Mouse (Mus musculus) forelimb bud, embryonic 11.5 days (tissue): ENCODE measurements around the gene Mpc2.

Experiments
- DNase-seq: peaks from one replicate; pipeline ENCODE4 v3.0.0-alpha.2; 2012; ENCODE audit warnings: low read depth, low spot score

Mpc2 gene

DNA sequence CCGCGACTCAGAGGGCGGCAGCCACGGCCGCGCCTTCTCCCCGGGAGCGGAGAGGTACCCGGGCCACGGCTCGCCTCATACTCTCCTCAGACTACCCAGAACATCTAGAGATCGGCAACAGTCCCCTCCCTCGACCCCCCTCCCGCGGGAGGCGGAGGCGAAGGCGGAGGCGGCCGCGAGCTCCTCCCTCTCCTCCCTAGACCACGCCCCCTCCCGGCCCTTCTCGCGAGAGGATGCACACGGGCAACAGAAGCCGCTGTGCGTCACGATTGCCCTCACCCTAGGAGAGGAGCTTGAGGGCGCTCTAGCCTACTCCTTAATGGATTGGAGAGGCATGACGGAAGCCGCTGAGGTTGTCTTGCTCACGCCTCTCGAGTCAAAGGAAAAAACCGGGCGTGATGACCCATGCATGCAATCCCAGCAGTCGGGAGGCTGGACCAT, at the start of gene Mpc2, which contains the start of gene Dcaf6:
Gene Mpc2, plus strand, starts transcription at position 278 of the 441 bp plus-strand sequence.
Gene Dcaf6, minus strand, starts transcription at position 116 of the 441 bp plus-strand sequence.
- peak; percentile 97 for DNase-seq

DNA sequence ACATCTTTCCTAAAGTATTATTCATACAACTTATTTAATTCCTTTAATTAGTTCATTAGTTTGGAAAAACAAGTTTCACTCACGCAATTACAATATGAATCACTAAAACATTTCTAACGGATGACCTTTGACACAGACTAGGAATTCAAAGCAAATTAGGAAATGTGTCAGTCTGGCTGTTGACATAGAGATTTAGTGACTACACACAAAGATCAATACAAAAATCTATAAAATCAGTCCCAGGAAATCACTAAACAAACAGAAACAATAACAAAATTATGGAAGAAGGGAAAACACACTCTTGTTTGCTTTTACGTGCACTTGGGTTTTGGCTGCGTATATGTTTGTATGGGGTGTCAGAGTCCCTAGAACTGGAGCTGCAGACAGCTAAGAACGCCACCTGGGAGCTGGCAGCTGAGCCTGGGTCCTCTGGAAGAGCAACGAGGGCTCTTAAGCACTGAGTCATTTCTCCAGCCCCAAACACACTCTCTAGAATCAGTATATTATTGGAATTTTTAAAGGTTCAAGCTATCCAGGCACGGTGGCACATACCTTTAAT, 39.0 kb upstream of the Mpc2 start:
- DNase-seq, result no peak

DNA sequence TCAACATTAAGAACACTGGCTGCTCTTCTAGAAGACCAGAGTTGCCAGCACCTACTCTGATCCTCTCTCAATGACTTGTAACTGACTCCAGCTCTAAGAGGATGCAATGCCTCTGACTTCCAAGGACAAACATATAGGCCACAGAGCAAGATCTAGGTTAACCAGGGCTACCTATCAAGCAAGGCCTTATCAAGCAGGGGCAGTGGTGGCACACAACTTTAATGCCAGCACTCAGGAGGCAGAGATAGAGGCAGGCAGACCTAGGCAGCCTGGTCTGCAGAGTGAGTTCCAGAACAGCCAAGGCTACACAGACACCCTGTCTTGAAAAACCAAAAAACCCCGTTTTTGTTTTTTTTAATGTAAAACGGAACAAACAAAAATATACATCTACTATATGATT, 34.2 kb upstream of the Mpc2 start:
- DNase-seq, result no peak

DNA sequence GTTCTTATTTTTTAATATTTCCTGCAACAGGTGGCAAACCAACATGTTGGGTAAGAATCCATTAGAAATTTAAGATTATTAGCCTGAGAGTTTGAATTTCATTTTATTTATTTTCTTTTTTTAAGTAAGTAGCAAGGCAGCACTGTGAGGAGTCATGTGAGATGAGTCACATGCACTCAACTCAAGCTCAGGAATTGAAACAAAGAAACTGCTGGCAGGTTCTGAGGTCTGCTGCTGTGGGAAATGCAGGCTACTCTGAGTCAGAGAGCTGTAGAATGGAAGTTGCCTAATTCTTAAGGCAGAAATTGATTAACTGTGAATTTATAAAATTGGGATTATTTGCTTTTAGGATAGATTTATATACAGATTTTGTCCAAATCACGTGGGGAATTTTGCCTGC, 27.6 kb upstream of the Mpc2 start:
- DNase-seq, result no peak

- no peak for DNase-seq
Observed at GRCm38 (mm10) chr1:165438289-165439021, 22.0 kb upstream of the Mpc2 start.

GRCm38 (mm10) chr1:165440788-165441187, 19.6 kb upstream of the Mpc2 start:
- DNase-seq, result no peak

GRCm38 (mm10) chr1:165441201-165441600, 19.2 kb upstream of the Mpc2 start:
- DNase-seq, result no peak

- DNase-seq, result no peak
Observed at GRCm38 (mm10) chr1:165441719-165442118, 18.7 kb upstream of the Mpc2 start.

DNA sequence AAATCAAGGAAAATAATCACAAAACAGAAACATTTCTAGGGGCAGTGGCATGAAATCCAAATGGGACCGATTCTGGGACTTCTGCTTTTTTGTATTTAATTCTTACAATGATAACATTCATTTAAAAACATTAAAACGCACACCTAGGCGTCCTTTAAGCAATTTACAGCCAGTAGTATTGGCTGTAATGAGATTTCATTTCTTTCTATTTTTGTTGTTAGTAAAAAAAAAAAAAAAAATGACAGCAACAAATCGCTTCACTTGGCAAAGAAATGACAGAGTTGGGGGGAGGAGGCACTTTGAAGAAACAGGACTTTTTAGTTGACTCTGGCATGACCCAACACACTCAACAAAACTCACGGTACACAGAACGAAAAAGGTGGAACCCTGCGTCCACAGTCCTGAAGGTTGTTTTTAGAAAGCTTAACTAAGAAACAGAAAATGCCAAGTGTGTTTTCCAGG, 1.4 kb upstream of the Mpc2 start:
- no peak for DNase-seq

DNA sequence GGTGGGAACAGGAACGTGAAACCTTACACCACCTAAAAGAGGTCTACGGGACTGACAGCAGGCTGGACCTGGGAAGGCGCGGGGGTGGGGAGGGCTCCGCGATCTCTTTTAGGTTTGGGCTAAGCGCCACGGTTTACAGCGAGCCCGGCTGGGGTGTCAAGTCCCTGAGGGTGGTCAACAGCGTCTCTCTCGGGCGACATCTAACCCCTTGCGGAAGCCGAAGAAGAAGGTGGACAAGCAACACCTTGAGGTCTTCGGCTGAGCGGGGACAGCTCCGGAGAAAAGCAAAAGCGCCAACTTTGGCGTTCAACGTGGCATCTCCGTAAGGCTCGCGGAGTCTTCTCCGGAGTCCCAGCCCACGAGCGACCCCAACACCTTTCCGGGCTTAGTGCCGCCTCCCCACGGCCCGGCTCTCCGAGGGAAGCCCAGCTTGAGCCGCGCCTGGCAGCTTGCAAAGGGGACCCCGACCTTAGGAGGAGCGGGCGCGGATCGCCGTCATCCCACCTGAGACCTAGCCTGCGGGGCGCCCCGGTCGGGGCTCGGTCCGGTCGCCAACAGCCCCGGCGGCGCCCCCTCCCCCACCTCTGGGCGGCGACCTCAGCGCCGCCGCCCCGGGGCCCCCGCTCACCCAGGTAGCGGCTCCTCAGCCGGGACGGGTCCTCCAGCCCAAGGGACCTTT, 795 bp upstream of the Mpc2 start:
- peak; percentile 31 for DNase-seq

DNA sequence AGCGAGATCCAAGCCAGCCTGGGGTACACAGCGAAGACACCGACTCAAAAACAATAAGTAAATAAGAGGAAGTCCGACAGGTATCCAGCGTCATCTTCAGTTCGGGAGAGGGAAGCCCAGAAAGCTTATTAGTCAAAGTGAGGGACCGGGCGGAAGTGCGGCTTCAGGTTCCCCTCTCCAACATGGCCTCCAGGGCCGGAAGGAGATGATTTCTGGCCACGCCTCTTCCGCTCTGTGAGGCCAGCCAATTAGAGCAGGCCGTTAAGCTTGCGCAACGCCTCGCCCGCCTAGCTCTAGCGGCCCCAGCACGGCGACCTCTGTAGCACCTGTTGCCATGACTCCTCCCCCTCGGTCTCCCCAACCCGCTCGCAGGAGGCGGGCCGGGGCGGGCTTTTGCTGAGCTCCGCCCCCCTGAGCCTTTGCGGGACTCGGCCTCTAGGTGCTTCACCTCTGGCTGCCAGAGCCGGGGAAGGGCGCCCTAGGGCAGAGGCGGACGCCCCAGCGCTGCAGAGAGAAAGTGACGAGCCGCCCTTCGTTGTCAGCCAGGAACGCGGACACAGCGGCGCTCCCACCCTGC, 452 bp downstream of the Mpc2 start:
- peak; percentile 99 for DNase-seq

DNA sequence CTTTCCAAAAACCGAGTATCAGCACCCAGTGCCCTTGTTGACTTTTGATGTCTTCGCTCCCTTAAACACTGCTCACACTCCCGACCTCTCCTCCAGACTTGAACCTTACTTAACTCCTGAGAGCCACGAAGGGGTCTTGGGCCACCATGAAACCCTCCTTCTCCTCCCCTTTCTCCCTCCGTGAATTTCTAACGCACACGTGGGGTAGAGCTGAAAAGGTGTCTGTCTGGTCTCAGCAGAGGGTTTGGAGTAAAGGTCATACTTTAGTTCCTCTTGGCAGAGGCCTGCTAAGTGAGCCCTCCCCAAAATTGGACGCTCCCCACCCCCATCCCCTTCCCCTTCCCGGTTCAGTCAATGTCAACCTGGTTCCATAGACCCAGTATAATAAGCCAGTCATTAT, 1.2 kb downstream of the Mpc2 start:
- peak; percentile 4 for DNase-seq

DNA sequence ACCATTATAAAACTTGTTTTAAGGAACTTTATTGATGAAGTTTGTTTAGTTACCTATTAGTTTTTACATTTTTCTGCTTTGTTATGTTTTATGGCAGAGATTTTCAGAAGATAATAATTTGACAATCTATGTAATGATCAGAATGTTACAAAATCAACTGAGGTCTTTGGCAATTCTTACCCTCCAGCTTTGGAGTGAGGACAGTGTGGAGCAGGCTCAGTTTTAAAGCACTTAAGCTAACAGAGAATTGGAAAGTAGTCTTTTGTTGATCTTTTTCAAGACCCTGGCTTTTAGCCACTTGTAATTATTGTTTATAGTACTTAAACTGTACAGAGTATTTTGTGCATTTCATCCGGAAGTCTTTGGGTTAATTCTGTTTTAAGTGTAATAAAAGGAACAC, 2.4 kb downstream of the Mpc2 start:
- DNase-seq, result no peak

DNA sequence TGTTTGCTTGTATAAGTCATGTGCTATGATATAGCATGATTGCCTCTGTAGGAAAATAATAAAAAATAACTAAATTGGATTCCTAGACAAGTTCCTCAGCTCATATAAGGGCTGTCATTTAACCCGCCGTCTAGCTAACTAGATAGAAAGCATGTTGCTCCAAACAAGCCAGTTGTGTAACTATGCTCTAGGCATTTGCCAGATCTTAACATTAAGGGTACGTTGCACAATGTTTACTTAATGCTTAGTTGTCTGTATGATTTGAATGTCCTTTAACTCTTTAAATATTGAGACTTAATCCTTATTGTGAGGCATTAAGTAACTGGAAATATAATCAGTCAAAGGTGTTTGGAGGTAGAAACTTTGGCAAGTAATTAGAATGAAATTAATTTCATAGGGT, 4.1 kb downstream of the Mpc2 start:
- no peak for DNase-seq

DNA sequence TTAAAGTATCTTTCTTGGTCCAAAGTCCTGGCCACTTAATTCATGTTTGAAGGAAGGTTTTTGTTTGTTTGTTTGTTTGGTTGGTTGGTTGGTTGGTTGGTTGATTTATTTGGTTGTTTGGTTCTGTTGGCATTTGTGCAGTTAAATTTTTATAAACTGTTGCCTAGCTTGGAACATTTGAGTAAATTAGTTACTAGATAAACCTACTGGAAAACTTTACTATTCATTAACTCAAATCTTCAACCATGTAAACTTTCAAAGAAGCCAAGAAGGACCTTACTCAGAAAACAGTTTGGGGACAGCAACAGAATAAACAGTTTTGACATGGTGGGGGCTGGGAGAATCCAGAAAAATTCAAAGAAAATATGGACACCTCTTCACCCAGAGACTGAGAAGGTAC, 8.5 kb downstream of the Mpc2 start:
- no peak for DNase-seq

GRCm38 (mm10) chr1:165469717-165470116, 9.3 kb downstream of the Mpc2 start:
- no peak for DNase-seq

- no peak for DNase-seq
Observed at GRCm38 (mm10) chr1:165471490-165471889, 11.1 kb downstream of the Mpc2 start.

- DNase-seq, result no peak
Observed at GRCm38 (mm10) chr1:165484688-165485233, 24.3 kb downstream of the Mpc2 start, which contains the start of gene Adcy10. Adcy10 (plus strand) TSS chr1:165485183.

DNA sequence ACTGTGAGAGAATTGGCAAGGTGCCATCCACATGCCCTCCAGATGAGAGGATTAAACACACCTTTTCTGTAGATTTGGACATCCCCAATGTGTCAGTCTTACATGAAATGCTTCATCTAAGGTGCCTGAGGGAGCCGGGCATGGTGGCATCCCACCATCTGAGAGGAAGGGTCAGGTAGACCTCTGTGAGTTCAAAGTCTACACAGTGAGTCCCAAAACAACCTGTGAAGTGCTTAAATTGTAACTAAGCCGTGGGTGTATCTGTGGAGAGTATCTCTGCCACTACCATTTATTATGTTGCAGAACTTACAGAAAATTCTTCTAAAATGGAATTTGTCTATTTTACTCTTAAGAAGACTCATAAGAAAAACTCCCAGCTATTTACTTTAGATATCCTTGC, 25.7 kb downstream of the Mpc2 start:
- no peak for DNase-seq

- DNase-seq, result no peak
Observed at GRCm38 (mm10) chr1:165489197-165489596, 28.8 kb downstream of the Mpc2 start.

GRCm38 (mm10) chr1:165498856-165499255, 38.4 kb downstream of the Mpc2 start:
- DNase-seq, result no peak
